Comparison of ENCODE assay signal across 8 mouse cellular contexts in genomic region chr12:33717601-33718260, GRCm38 (mm10).
DNase-seq lines count a peak whose midpoint lies in the region; ATAC-seq and TF ChIP-seq lines count a peak whose summit lies in the region.

No protein-coding gene starts in this region.

- H3K4me1 ChIP-seq in forebrain, embryonic 14.5 days (ENCODE audit: control insufficient read depth, insufficient read depth, low read length), result no peaks in the 10 kb centered on the region
- peaks cover 11% of the 10 kb centered on the region for H3K4me1 ChIP-seq in limb, embryonic 14.5 days (ENCODE audit: control insufficient read depth, insufficient read depth, low read length)

- no peak overlapping the region for H3K27ac ChIP-seq in forebrain, embryonic 14.5 days (ENCODE audit: low read depth, low read length)
- H3K27ac ChIP-seq in limb, embryonic 14.5 days (replicated peaks; ENCODE audit: low read depth, low read length), result peak overlapping the region; percentile 70

- H3K36me3 ChIP-seq in forebrain, embryonic 14.5 days (ENCODE audit: control insufficient read depth, insufficient read depth, low read length), result no peaks in the 10 kb centered on the region
- H3K36me3 ChIP-seq in limb, embryonic 14.5 days (ENCODE audit: control insufficient read depth, insufficient read depth, low read length), result no peaks in the 10 kb centered on the region

- ATAC-seq in forebrain, embryonic 14.5 days, result peak; percentile 65
- peak; percentile 67 for ATAC-seq in limb, embryonic 14.5 days (ENCODE audit: low FRiP score, low read depth)
- ATAC-seq in inflammation-experienced regulatory T-cells, adult 6 months, result no peak
- ATAC-seq in activated CD4-positive, CD25-positive, alpha-beta regulatory T cell, adult 4 months, result no peak

- intact Hi-C loops in heart, postnatal 25 days (cut with DNase I), result no loop called here

- peak; percentile 12 to 28 for DNase-seq in heart, adult 18-20 months
- DNase-seq in heart, postnatal 25 days (ENCODE audit: low spot score), result no peak
- peak; percentile 60 for DNase-seq in MN1 (ENCODE audit: low spot score)
- peak; percentile 52 for DNase-seq in forebrain, embryonic 14.5 days (ENCODE audit: low spot score)
- peak; percentile 45 for DNase-seq in limb, embryonic 14.5 days (ENCODE audit: low spot score)
- DNase-seq in left cerebral cortex, adult 18-20 months (ENCODE audit: low spot score in 2 of 2), result no peak

- WGBS in forebrain, embryonic 14.5 days, result 25% methylated on average over 14 of the region's 14 CpGs
- WGBS in limb, embryonic 14.5 days, result 26% methylated on average over 14 of the region's 14 CpGs

- H3K4me3 ChIP-seq in forebrain, embryonic 14.5 days (ENCODE audit: low read depth, low read length), result no peak overlapping the region
- no peak overlapping the region for H3K4me3 ChIP-seq in limb, embryonic 14.5 days (replicated peaks; ENCODE audit: low read length)

- TF ChIP-seq POLR2A in limb, embryonic 14.5 days (IDR thresholded peaks at IDR 0.05; ENCODE audit: borderline replicate concordance, extremely low read depth, insufficient read depth, insufficient read length), result no peak

- peak overlapping the region; percentile 23 for H3K4me2 ChIP-seq in forebrain, embryonic 14.5 days (ENCODE audit: low read length)
- peak overlapping the region; percentile 39 for H3K4me2 ChIP-seq in limb, embryonic 14.5 days (replicated peaks; ENCODE audit: low read depth, low read length, severe bottlenecking)

- no peak overlapping the region for H3K9ac ChIP-seq in forebrain, embryonic 14.5 days (ENCODE audit: low read length)
- no peak overlapping the region for H3K9ac ChIP-seq in limb, embryonic 14.5 days (ENCODE audit: low read depth, low read length, severe bottlenecking)

- H3K27me3 ChIP-seq in forebrain, embryonic 14.5 days (replicated peaks; ENCODE audit: control insufficient read depth, insufficient read depth, low read length), result no peaks in the 10 kb centered on the region
- H3K27me3 ChIP-seq in limb, embryonic 14.5 days (ENCODE audit: control insufficient read depth, insufficient read depth, low read length), result no peaks in the 10 kb centered on the region

- H3K9me3 ChIP-seq in forebrain, embryonic 14.5 days (replicated peaks; ENCODE audit: control insufficient read depth, low read length), result no peaks in the 10 kb centered on the region
- H3K9me3 ChIP-seq in limb, embryonic 14.5 days (ENCODE audit: control insufficient read depth, low read length), result no peaks in the 10 kb centered on the region

Comparison
In these comparisons a context has a peak if more than half of its experiments do, and no peak if none do; other contexts are left out.
1. DNase-seq: peak in heart, adult 18-20 months (2 of 2), MN1 (single experiment), forebrain, embryonic 14.5 days (single experiment) and limb, embryonic 14.5 days (single experiment); none in heart, postnatal 25 days (single experiment) and left cerebral cortex, adult 18-20 months (0 of 2).
2. ATAC-seq: peak in forebrain, embryonic 14.5 days (single experiment) and limb, embryonic 14.5 days (single experiment); none in inflammation-experienced regulatory T-cells, adult 6 months (single experiment) and activated CD4-positive, CD25-positive, alpha-beta regulatory T cell, adult 4 months (single experiment).